Mouse (Mus musculus): Measurements from ENCODE around the gene H2-Aa. TPM values are rescaled to one million over a fixed set of nuclear protein-coding genes. Genes with fewer than 3 reads are reported as not detected.

H2-Aa gene
- total and polyA plus RNA-seq, 3 experiments = 26.8 to 141 (median 38.4) TPM

DNA sequence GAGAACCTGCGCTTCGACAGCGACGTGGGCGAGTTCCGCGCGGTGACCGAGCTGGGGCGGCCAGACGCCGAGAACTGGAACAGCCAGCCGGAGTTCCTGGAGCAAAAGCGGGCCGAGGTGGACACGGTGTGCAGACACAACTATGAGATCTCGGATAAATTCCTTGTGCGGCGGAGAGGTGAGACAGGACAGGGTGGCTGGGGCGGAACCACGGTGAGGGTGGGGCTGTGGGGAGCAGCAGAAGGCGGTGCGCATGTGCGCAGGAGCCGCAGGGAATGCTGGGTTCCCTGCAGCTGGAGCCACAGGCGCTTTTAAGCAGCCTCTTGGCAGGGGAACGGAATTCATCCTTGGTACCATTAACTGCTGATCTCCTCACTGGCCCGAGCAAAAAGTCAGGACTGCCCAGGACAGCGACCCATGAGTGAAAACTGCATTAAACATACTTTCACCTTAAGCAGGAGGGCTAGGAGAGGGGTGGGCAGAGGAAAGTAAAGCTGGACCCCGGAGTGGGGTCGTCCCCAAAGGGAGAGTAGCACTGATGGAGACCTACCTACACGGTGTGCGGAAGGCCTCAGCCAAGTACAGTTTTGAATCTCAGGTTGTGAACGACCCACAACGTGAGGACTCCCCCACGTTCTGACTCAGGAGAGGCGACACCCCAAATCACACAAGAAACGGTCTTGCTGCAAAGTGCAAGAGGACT is 22.2 kb upstream of the H2-Aa start:
- TF ChIP-seq CTCF (IDR thresholded peaks at IDR 0.05) = no peak
- TF ChIP-seq POLR2A (IDR thresholded peaks at IDR 0.05; ENCODE audit: insufficient read depth, low read depth, low read length) = peak; percentile 65
- Histone ChIP-seq H3K27me3 (ENCODE audit: control insufficient read depth, insufficient read depth, low read length) (no peaks in the 10 kb centered on the region), H3K4me1 (ENCODE audit: control insufficient read depth, insufficient read depth, low read length) (0 out of 2 replicates have a peak, but pooled peaks cover 1% of the 10 kb centered on the region), H3K4me3 (peak overlapping the region; percentile 56), H3K79me2 (replicated peaks; ENCODE audit: control insufficient read depth, insufficient read depth, low read length) (no peaks in the 10 kb centered on the region), H3K27ac (peak overlapping the region; percentile 65), H3K9ac (ENCODE audit: low read depth, low read length) (peak overlapping the region; percentile 80), H3K36me3 (ENCODE audit: control insufficient read depth, insufficient read depth, low read length) (no peaks in the 10 kb centered on the region)
- DNase-seq = peak; percentile 79 to 83
- 22% methylated on average over 38 of the region's 38 CpGs for WGBS
- intact Hi-C loops (cut with DNase I) = no loop called here

DNA sequence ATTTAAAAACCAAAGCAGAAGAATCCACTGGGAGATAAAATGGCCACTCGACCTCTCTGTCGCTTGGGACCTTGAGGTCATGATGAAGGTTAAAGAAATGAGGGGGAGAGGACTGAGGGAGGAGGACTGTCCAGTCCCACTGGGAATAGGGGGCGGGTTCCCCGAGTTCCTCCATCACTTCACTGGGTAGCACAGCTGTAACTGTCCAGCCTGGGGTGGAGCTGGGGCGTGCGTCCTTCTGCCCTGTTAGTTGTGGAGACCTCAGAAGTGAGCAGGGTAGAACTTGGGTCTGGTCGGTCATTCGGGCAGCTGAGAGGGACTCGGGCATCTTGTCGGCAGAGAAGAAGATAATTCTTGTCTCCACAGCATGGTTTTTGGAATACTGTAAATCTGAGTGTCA is 21.6 kb upstream of the H2-Aa start:
- Histone ChIP-seq H3K79me2 (replicated peaks; ENCODE audit: control insufficient read depth, insufficient read depth, low read length) (no peaks in the 10 kb centered on the region), H3K4me3 (peak overlapping the region; percentile 56), H3K4me1 (ENCODE audit: control insufficient read depth, insufficient read depth, low read length) (0 out of 2 replicates have a peak, but pooled peaks cover 1% of the 10 kb centered on the region), H3K27ac (peak overlapping the region; percentile 65), H3K36me3 (ENCODE audit: control insufficient read depth, insufficient read depth, low read length) (no peaks in the 10 kb centered on the region), H3K27me3 (ENCODE audit: control insufficient read depth, insufficient read depth, low read length) (no peaks in the 10 kb centered on the region), H3K9ac (ENCODE audit: low read depth, low read length) (peak overlapping the region; percentile 80)
- DNase-seq = no peak
- TF ChIP-seq CTCF (IDR thresholded peaks at IDR 0.05) (no peak), POLR2A (IDR thresholded peaks at IDR 0.05; ENCODE audit: insufficient read depth, low read depth, low read length) (no peak), EP300 (IDR thresholded peaks at IDR 0.05; ENCODE audit: insufficient read depth, low read depth, low read length) (no peak)
- intact Hi-C loops (cut with DNase I) = no loop called here
- WGBS = 23% methylated on average over 10 of the region's 10 CpGs

DNA sequence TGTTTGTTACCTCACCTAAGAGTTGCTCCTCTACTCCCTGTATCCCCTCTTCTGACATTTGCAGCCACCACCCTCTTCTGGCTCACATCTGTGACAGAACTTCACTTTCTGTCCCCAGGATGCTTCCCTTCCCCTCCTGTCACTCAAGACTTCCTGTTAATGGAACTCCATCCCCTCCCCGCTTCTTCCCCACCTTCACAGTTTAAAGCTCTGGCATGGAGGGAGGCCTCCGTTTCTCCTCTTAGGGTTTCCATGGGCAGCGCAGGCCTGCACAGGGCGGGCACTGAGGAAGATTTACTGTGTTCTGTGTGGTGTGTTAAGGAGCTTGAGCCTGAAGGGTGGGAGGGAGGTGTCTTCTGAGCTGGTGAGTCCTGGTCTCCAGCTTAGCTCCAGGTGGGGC is 20.5 kb upstream of the H2-Aa start:
- Histone ChIP-seq H3K4me1 (ENCODE audit: control insufficient read depth, insufficient read depth, low read length) (0 out of 2 replicates have a peak, but pooled peaks cover 1% of the 10 kb centered on the region), H3K4me3 (no peak overlapping the region), H3K27me3 (ENCODE audit: control insufficient read depth, insufficient read depth, low read length) (no peaks in the 10 kb centered on the region), H3K9ac (ENCODE audit: low read depth, low read length) (no peak overlapping the region), H3K36me3 (ENCODE audit: control insufficient read depth, insufficient read depth, low read length) (no peaks in the 10 kb centered on the region), H3K79me2 (replicated peaks; ENCODE audit: control insufficient read depth, insufficient read depth, low read length) (no peaks in the 10 kb centered on the region), H3K27ac (no peak overlapping the region)
- peak in 1 of 2 experiments; percentile 13 for DNase-seq
- no peak for TF ChIP-seq POLR2A (IDR thresholded peaks at IDR 0.05; ENCODE audit: insufficient read depth, low read depth, low read length)
- no peak for TF ChIP-seq CTCF (IDR thresholded peaks at IDR 0.05)
- TF ChIP-seq EP300 (IDR thresholded peaks at IDR 0.05; ENCODE audit: insufficient read depth, low read depth, low read length) = no peak
- WGBS = 66% methylated on average over 4 of the region's 4 CpGs
- intact Hi-C loops (cut with DNase I) = no loop called here

DNA sequence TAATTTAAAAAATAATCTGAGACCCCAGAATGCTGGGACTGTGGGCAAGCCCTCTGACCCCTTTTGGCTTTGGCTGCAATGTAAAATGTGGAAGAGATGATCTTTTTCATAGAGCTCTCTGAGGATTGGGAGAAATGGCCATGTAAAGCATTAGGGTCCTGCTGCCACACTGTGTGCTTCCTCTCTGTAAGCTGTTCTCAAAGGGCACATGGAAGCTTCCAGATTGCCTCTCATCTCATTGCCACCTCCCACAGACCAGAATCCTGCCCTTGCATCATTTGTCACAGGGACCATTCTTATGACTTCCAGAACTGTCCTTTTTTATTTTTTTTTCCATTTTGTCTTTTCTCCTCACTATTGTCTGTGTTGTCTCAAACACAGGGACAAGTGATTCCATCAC is 19.6 kb upstream of the H2-Aa start:
- TF ChIP-seq CTCF (IDR thresholded peaks at IDR 0.05) = no peak
- no peak for TF ChIP-seq EP300 (IDR thresholded peaks at IDR 0.05; ENCODE audit: insufficient read depth, low read depth, low read length)
- no peak for TF ChIP-seq POLR2A (IDR thresholded peaks at IDR 0.05; ENCODE audit: insufficient read depth, low read depth, low read length)
- Histone ChIP-seq H3K4me1 (ENCODE audit: control insufficient read depth, insufficient read depth, low read length) (0 out of 2 replicates have a peak, but pooled peaks cover 1% of the 10 kb centered on the region), H3K9ac (ENCODE audit: low read depth, low read length) (no peak overlapping the region), H3K27me3 (ENCODE audit: control insufficient read depth, insufficient read depth, low read length) (no peaks in the 10 kb centered on the region), H3K27ac (no peak overlapping the region), H3K79me2 (replicated peaks; ENCODE audit: control insufficient read depth, insufficient read depth, low read length) (no peaks in the 10 kb centered on the region), H3K36me3 (ENCODE audit: control insufficient read depth, insufficient read depth, low read length) (no peaks in the 10 kb centered on the region), H3K4me3 (no peak overlapping the region)
- DNase-seq = peak in 1 of 2 experiments; percentile 7
- intact Hi-C loops (cut with DNase I) = no loop called here

DNA sequence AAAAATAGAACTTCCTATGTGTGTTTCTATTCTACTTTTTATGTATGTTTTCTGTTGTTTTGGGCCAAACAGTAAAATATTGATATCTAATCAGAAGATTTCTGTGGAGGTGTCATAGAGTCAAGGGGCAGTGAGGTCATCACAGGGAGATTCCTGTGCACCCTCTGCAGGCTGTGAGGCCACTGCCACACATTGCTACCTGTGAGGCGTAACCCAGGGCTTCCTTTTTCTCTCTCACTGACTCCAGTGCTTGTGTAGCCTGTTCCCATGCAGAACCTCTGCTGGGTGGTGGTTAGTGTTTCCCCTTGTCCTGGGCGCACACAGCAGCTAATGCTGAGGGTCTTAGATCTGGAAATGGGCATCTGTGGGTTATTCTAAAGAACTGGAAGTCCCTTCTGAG is 18.8 kb upstream of the H2-Aa start:
- Histone ChIP-seq H3K27ac (no peak overlapping the region), H3K4me1 (ENCODE audit: control insufficient read depth, insufficient read depth, low read length) (0 out of 2 replicates have a peak, but pooled peaks cover 1% of the 10 kb centered on the region), H3K27me3 (ENCODE audit: control insufficient read depth, insufficient read depth, low read length) (no peaks in the 10 kb centered on the region), H3K9ac (ENCODE audit: low read depth, low read length) (no peak overlapping the region), H3K4me3 (no peak overlapping the region), H3K36me3 (ENCODE audit: control insufficient read depth, insufficient read depth, low read length) (no peaks in the 10 kb centered on the region), H3K79me2 (replicated peaks; ENCODE audit: control insufficient read depth, insufficient read depth, low read length) (no peaks in the 10 kb centered on the region)
- no peak for TF ChIP-seq CTCF (IDR thresholded peaks at IDR 0.05)
- no peak for TF ChIP-seq EP300 (IDR thresholded peaks at IDR 0.05; ENCODE audit: insufficient read depth, low read depth, low read length)
- TF ChIP-seq POLR2A (IDR thresholded peaks at IDR 0.05; ENCODE audit: insufficient read depth, low read depth, low read length) = no peak
- intact Hi-C loops (cut with DNase I) = no loop called here
- peak in 1 of 2 experiments; percentile 13 for DNase-seq
- 87% methylated on average over 2 of the region's 2 CpGs for WGBS

DNA sequence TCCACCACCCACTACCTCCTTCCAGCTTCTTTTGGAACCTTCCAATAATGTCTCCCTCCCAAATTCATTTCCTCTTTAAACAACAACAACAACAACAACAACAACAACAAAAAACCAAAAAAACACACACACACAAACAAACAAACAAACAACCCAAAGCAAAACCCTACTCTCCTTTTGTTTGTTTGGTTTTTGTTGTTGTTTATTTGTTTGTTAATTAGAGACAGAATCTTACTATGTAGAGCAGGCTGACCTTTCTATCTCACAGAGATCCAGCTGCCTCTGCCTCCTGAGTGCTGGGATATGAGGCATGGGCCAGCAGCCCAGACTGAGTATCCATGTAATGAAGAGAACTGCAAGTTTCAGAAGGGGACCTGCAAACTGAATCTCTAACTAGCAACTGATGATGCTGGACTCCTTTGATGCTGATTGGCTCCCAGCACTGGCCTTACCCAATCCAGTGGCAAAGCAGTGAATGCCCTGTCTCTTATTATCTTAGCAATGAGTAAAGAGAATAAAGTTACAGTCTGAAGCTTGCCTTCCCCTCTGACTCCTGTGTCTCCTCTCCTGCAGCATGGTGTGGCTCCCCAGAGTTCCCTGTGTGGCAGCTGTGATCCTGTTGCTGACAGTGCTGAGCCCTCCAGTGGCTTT is 17.9 kb upstream of the H2-Aa start, which contains the start of gene H2-Eb1:
Gene H2-Eb1 (plus strand): TSS at position 488 of the 651 bp plus-strand sequence.
- Histone ChIP-seq H3K36me3 (ENCODE audit: control insufficient read depth, insufficient read depth, low read length) (no peaks in the 10 kb centered on the region), H3K4me1 (ENCODE audit: control insufficient read depth, insufficient read depth, low read length) (0 out of 2 replicates have a peak, but pooled peaks cover 1% of the 10 kb centered on the region), H3K27ac (no peak within 1 kb of the TSS), H3K9ac (ENCODE audit: low read depth, low read length) (no peak within 1 kb of the TSS), H3K4me3 (no peak within 1 kb of the TSS), H3K27me3 (ENCODE audit: control insufficient read depth, insufficient read depth, low read length) (no peaks in the 10 kb centered on the region), H3K79me2 (replicated peaks; ENCODE audit: control insufficient read depth, insufficient read depth, low read length) (no peaks in the 10 kb centered on the region)
- DNase-seq = peak; percentile 75 to 83
- TF ChIP-seq POLR2A (IDR thresholded peaks at IDR 0.05; ENCODE audit: insufficient read depth, low read depth, low read length) = no peak; the same call in 1 of the 2 replicates
- TF ChIP-seq CTCF (IDR thresholded peaks at IDR 0.05) = no peak
- no peak for TF ChIP-seq EP300 (IDR thresholded peaks at IDR 0.05; ENCODE audit: insufficient read depth, low read depth, low read length)
- intact Hi-C loops (cut with DNase I) = no loop called here
